Mouse (Mus musculus): ENCODE data around the gene Cox17.

DNA sequence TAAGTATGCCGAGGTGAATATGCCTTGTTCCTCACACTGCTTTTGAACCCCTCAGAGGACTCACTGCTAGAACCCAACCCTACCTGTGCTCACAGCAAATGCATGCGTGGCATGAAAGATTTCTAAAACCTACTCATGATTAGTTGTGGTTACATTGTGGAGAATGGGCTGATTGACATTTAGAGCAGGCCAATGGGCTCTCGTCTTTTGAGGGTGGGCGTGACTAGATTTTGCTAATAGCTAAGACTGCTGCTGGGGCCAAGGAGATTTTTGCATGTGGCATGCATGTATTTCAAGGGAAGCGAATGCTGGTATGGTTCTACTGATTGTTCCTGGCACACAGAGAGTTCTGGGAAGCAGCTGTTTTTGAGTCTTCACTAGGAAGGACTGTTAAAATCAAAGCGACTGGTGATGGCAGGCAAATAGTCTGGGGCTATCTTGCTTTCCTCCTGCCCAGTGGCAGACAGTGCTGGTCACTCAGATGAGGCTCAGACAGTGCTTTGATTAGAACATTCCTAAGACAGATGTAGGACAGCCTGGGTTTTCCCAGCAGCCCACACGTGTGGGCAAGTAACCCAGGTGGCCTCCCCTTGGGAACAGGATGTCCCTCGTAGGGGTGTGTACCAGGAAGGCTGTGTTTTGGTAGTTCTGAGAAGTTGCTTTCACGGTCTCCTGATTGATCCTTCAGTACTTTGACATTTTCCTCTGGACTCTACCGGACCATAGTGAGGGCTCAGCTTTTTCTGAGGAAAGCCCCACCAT, 27.8 kb downstream of the Cox17 start:
- TF ChIP-seq GATA1 (IDR thresholded peaks at IDR 0.05; ENCODE audit: low read length): no peak
- no peak for TF ChIP-seq TAL1 (IDR thresholded peaks at IDR 0.05; ENCODE audit: low read length)
